Mouse (Mus musculus) CD8-positive naive resting alpha-beta T cell, adult 2 months (primary cell): ENCODE measurements around the gene Ranbp17.

ENCODE experiments used
- DNase-seq, 2 experiments: peaks; one replicate each; pipeline ENCODE4 v3.0.0; 2022; ENCODE audit warnings: low read depth in 2 of 2, low spot score in 2 of 2

Ranbp17 gene

GRCm38 (mm10) chr11:33240295-33240694 lies 273.3 kb downstream of the Ranbp17 start:
- DNase-seq, result no peak

- DNase-seq, result no peak
Observed at GRCm38 (mm10) chr11:33234134-33234533, 279.4 kb downstream of the Ranbp17 start.

GRCm38 (mm10) chr11:33232056-33232455 lies 281.5 kb downstream of the Ranbp17 start:
- DNase-seq, result no peak

- no peak for DNase-seq
Observed at GRCm38 (mm10) chr11:33228186-33228585, 285.4 kb downstream of the Ranbp17 start.

GRCm38 (mm10) chr11:33226516-33226915 lies 287.0 kb downstream of the Ranbp17 start:
- DNase-seq, result no peak

GRCm38 (mm10) chr11:33221566-33222365 lies 291.8 kb downstream of the Ranbp17 start:
- no peak for DNase-seq

- DNase-seq, result no peak
Observed at GRCm38 (mm10) chr11:33220763-33221162, 292.8 kb downstream of the Ranbp17 start.

- DNase-seq, result no peak
Observed at GRCm38 (mm10) chr11:33217384-33218079, 296.0 kb downstream of the Ranbp17 start.

- no peak for DNase-seq
Observed at GRCm38 (mm10) chr11:33207411-33207810, 306.1 kb downstream of the Ranbp17 start.

- DNase-seq, result no peak
Observed at GRCm38 (mm10) chr11:33204966-33205365, 308.6 kb downstream of the Ranbp17 start.

- DNase-seq, result no peak
Observed at GRCm38 (mm10) chr11:33204329-33204705, 309.2 kb downstream of the Ranbp17 start.

- DNase-seq, result no peak
Observed at GRCm38 (mm10) chr11:33203383-33204328, 309.9 kb downstream of the Ranbp17 start, which contains the start of gene Tlx3. Tlx3 (minus strand) TSS chr11:33203589.

GRCm38 (mm10) chr11:33202972-33203371 lies 310.6 kb downstream of the Ranbp17 start:
- no peak for DNase-seq

- DNase-seq, result no peak
Observed at GRCm38 (mm10) chr11:33202296-33202695, 311.2 kb downstream of the Ranbp17 start.

GRCm38 (mm10) chr11:33201626-33202010 lies 311.9 kb downstream of the Ranbp17 start:
- DNase-seq, result no peak

- no peak for DNase-seq
Observed at GRCm38 (mm10) chr11:33200764-33201625, 312.6 kb downstream of the Ranbp17 start.

GRCm38 (mm10) chr11:33199906-33200763 lies 313.4 kb downstream of the Ranbp17 start:
- DNase-seq, result no peak

- DNase-seq, result no peak
Observed at GRCm38 (mm10) chr11:33199117-33199514, 314.4 kb downstream of the Ranbp17 start.

GRCm38 (mm10) chr11:33198351-33199116 lies 315.0 kb downstream of the Ranbp17 start:
- DNase-seq, result no peak
